Mouse (Mus musculus): ENCODE results near the gene Eya4. TPM values are rescaled to one million over a fixed set of nuclear protein-coding genes. Genes with fewer than 3 reads are reported as not detected.

Gene Eya4
- polyA plus RNA-seq (2017; shearing (Covaris generic)): under 1 TPM in 1 of 2 experiments, not detected in 1; 0.16 TPM

DNA sequence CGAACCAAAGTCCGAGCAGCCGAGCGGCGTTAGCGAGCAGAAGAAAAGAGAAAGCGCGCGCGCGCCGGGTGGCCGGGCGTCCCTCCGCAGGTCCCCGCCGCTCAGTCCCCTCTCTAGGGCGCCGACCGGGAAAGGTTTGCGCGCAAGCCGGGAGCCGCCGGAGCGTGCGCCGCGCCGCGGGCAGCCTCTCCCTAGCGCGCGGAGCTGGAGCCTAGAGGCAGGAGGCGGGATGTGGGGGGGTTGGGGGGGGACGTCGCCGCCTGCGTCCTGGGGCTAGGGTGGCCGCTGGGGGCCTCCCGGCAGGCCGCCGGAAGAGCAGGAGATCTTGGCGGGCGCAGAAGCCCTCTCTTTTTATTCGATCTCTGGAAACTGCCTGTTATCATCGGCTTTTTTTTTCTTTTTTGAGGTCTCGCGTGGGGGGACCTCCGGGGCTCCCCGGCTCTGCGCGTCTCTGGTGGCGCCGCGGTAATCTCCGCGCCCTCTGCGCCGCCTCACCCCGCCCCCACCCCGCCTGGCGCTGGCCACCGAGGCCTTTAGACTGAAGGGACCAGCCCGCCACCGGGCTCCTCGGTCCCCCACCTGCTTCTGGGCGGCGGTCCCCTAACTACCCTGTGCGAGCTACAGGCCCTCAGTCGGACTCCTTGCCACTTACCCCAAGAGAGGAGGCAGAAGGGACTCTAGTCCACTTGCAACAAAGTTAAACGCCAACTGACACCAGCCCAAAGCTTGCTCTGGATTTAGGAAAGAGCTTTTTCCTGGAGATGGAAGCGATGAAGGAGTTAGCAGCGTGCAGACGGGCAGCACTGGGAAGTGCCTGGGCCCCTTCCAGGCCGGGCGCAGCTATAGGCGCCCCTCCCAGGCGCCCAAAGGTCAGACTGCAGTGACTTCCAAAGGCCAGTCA is at the start of gene Eya4:
TSS of gene Eya4 (minus strand) at position 776 of the 901 bp plus-strand sequence.
- ATAC-seq: no peak

DNA sequence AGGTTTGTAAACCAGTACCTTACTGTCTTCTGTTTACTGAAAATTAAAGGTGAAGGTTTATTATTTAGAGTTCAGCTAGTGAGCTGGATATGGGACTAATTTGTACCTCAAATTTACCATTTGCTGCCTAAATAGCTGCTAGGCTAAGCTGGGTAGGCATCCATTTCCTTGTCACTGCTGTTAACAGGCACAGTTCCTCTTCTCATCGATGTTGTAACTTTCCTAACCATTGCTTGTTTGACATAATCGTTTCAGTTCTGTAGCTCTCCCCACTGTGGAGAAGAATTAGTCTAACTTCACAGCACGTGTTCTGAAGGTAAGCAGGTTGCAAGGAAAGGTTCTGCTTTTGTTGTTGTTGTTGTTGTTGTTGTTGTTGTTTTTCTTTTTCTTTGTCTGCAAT is 44.8 kb upstream of the Eya4 start:
- no peak for ATAC-seq

DNA sequence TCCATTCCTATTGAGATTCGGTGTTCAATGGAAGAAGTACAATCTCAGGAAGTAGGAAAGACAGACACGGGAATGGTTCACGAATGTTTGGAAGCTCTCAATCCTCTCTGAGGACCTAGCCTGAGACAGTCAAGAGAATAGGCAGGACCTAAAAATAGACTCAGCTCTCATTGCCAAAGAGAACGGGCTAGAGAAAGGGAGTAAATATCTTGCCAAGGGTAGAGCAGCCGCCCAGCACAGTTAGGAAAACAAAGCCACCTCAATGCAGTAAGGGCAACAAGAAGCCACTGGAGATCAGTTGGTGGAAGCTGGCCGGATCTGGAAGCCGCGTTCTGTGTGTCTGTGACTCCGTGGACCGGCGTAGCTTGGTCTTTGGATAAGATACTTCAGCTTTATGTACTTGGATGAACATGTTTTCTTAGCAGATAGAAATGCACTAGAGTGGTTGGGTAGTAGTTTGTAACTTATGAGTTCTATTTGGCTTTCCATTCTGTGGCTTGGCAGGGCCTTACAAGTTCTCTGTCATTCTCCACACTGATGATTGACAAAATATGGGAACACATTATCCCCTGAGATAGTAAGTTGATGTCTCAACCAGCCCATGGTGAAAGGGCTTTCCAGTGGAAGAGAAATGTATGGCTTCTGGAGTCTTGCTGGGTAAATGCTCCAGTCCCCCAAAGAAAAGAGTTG is 44.1 kb upstream of the Eya4 start:
- ATAC-seq: no peak

DNA sequence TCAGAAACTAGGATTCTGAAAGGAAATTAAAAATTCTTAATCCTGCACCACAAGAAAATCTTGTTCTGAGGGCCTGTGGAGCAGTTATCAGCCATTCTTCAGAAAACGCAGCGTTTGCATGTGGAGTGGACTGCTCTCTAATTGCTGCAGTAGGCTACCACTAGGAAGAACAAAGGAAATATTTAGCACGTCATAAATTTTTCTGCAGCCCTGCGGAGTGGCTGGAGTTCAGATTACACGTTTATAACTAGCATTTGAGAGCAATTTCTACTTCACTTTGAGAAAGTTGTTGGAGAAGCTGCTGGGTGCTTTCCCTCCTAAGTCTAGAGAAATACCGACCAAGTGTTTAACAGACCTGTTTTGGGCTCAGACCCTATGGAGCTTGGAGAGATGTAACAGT is 43.6 kb upstream of the Eya4 start:
- ATAC-seq: no peak

DNA sequence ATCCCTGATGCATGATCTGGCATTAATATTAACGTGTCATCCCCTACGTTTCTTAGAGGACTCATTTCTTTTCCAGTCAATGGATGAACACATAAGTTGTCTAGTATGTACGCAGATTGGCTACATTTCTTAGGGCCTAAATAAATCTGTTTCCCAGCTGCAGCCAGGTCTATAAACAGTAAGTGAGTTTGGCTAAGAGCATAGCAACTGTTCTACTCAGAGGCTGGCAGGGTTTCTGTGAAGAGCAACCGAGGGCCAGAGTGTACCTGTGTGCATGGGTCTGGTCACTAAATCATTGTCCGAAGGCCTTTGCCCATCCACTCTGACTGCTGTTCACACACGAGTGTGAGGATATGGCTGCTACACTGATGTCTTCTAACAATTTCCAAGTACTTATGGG is 13.3 kb upstream of the Eya4 start:
- ATAC-seq: no peak

DNA sequence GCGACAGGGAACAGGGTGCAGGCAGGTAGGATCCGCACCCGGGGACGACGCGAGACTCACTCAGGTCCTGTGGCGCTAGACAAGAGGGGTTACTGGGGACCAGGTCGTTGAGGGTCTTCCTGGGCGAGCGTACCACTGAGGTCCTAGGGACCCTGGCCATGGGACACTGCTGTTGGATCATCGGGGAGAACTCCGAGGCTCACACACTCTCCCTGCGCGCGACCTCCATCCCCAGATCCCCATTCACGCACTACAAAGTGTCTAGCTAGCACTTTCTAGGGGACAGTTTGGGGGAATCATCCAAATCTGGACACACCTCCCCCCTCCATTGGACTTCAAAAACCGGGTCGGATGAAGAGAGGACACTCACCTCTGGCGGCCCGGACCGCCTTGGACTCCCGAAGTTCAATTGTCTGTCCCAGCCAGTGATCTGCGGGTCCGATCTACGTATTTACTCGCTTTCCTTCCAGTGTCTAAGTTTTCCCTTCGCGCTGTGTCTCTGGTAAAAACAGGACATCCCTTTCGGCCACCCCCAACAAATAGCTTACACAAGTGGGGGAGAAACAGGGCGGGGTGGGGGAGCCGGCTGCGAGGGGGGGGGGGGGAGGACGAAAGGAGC is 1.1 kb downstream of the Eya4 start:
- no peak for ATAC-seq

DNA sequence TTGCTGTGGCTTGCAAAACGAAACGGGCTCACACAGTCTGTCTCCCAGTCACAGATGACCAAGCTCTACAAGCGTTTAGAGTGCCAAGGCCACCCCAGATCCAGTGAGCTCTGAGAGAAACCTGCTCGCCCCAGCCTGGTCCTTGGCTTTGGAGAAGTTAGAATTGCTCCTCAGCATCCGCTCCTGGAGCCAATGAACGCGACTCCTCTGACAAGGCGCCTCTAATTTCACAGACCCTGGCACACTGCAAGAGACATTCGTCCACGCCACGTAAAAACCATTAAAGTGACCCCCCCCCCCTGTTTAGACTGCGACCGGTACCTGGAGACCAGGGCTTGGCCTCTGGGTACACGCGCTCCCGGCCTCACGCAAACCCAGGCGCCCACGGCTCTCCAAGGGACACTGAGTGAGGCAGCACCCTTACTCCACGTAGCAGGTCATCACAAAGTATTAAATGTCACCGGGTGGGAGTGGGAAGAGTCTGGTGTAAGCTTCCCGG is 1.6 kb downstream of the Eya4 start:
- ATAC-seq: no peak

DNA sequence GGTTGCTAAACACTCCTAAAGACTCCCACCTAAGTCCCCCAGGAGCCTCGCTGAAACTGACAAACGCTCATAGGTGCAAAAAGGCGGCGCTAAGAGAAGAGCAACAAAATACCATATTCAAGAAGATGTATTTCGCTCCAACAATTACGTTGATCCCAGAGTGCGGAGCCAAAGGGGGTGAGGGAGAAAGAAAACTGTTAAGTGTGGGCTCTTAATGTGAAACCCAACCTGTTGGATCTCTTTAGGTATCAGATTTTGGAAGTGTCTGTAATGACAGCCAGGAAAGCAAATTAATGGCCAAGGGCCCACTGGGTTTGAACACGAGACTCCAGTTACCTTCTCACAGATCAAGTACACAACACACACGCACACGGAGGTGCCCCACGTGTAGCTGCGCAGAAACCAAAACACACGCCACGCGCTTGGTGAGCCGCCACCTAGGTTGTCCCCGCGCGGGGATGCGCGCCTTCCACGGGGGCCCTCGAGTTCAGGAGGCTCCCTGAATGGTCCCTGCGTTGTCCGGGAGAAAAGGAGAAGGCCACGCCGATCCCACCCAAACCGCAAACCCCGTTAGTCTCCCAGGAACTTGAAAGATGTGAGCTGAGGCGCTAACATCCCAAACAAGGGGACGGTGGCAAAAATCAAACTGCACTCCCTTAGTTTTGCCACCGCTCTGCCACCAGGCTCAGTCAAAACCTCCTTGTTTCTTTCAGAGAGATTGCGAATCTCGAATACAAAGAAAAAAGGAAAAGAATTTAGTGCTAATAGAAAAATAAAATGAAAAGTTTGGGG is 2.3 kb downstream of the Eya4 start:
- no peak for ATAC-seq

DNA sequence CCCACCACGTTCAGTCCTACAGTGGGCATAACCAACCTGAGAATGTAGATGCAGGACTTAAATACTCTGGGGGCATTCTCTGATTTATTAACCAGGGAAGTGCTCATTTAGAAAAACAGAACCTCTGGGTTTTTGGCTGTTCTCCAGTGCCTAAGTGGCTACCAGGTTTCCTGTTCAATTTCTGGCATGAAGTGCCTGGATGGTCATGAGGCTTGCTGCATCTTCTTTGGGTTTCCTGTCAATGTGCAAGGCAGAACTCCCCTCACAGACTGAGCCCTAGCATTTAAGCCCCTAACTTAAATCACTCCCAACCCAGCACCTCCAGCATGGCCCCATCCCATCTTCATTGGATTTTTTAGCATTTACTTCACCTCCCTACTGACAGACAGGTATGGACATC is 13.3 kb downstream of the Eya4 start:
- ATAC-seq: no peak

DNA sequence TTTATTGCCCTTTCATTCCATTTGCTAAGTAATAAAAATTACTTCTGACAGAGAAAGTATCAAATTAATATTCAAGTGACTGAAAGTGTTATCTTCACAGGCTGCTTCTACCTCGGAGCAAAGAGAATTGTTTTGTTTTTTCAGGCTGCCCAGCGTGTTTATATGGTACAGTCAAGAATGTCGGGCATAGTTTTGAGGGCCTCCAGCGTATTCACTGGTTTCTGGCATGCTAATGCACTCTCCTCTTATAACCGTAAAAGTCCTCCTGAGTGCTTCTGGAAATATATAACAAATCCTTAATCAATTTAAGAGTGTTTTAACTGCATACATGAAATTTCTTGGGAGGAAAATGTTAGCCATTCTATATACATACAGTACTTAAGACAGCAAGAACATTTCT is 17.8 kb downstream of the Eya4 start:
- ATAC-seq: no peak

DNA sequence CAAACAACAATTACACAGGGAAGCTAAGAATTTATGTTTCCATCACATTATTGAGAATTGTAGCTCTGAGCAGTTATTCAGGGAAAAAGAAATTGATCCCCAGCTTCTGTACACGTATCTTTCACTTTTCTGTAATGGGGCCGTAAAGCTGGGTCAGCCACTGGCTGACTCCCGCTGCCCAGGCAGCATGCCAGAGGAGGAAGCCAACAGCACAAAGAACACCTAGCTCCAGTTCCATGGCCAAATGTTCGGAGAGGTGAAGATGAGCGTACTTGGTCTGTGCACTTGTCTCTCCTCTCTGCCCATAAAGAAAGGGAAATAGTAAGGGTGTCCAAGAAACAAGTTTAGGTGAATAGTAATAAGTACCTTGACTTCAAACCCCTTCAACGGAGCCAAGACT is 22.9 kb downstream of the Eya4 start:
- no peak for ATAC-seq

DNA sequence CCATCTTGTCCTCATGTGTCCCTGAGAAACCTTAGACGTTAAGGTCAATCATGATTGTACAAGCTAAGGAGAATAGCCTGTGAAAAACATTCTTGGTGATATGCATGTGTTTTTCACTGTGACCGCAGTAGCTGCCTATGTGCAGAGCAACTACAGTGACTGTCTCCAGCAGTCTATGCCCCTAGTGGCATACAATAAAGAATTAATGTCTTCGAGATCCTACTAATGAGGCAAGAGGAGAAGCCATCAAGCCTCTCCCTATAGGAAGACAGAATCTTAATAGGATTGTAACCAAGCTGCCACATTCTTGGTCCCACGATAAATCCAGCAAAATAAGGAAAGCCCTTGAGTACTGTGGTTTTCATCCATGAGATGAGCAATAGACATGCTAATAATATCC is 28.3 kb downstream of the Eya4 start:
- no peak for ATAC-seq

DNA sequence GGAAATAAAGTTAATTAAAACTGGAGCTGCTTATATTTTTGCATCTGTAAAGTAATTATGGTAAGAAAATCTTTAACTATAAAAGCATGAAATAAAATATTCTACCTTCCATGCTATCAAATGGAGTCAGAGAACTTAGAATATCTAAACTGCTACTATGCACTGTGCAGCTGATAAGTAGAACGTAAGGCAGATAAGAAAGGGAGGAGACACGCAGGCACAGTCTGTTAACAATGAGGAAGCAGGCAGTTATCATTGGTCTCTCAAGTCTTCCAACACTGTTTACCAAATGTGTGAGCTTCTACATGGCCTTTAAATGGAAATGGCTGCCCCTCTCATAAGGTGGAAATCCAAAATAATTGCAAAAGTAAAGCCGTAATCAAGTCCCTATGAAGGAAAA is 55.0 kb downstream of the Eya4 start:
- ATAC-seq: no peak

DNA sequence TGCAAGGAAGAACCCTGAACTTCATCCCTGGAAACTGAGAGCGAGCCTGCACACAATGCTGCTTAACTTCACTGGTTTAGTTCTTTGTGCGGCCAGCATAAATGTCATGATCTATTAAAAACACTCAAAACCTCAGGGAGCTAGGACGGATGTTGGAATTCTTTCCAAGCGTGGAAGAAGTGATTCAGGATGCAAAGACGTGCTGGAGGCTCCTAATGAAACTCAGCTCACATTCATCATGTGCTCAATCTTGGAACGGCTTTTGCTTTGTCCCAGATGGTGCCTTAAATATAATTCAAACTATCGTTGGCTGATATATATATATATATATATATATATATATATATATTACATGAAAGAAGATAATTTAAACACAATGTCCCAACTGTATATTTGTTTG is 58.1 kb downstream of the Eya4 start:
- no peak for ATAC-seq

DNA sequence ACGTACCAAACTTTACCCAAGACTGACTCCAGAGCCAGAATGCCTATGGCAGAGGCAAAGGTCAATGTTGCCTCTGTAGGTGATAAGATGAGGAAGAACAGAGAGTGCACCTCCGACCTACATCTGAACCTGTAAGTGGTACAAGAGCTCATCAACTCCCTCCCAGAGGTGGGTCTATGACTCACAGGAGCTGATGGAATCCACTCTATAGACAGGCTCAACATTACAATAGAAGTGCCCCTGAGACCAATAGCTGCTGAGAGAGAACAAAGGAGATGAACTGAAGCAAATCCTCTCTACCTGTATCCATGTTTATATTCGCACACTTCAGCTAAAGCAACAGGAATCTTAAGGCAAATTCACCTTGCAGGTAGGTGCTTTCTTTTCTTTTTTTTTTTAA is 73.2 kb downstream of the Eya4 start:
- ATAC-seq: no peak

DNA sequence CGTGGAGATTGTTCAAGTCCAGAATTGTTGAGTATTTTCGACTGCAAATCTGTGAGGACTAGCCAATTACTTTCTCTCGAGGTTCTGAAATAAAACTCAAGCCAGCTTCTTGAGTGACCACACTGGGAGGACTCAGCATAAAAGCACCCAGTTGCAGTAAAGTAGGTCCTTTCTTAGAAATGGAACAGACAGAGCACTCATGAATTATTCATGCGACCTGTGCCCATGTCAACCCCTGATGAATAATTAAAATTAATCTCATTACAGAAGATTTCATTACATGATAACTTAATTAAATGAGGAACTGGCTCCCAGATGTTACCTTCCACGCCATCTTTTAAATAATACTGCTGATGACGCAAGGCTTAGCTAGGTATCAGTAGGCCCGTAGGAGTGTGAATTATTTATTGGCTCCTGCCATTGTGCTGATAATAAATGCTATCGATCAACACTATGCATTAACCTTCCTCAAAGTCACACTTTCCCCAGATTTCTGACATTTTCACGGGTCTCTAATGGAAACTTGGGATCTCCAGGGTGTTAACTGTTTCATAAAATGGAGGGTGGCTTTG is 79.5 kb downstream of the Eya4 start:
- ATAC-seq: no peak

DNA sequence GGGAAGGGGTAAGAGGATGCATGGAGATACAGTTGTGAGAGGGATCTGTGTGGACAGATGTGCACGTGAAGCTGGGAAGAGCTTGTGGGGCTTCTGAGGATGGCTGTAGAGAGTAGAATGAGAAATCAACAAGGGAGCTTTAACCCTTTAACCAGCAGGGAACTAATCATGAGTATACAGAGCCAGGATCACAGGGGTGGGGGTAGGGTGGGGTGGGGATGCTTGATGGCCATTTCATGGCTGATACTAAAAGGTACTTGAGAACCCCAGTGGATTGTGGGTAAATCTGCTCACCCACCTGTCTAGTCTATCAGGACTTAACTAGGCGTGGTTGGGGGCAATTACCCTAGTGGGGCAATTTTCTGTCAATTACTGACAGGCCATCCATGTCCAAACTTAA is 80.1 kb downstream of the Eya4 start:
- ATAC-seq: no peak

DNA sequence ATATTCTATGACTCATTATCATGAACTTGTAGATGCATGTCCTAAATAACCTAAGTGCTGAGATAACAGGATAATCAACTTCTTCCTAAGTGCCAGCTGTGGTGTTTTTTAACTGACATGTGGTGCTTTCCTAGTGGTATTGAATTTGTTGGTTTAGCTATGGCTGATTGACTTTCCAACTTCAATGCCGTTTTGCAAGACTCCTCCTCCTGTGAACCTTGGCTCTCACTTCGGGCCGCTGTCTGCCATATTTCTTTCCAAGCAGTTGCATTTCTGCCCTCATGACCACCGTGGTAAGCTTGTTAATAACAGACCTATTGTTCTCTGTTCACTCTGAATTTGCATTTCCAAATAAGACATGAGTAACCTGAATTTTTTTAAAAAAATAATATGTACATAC is 98.4 kb downstream of the Eya4 start:
- no peak for ATAC-seq

DNA sequence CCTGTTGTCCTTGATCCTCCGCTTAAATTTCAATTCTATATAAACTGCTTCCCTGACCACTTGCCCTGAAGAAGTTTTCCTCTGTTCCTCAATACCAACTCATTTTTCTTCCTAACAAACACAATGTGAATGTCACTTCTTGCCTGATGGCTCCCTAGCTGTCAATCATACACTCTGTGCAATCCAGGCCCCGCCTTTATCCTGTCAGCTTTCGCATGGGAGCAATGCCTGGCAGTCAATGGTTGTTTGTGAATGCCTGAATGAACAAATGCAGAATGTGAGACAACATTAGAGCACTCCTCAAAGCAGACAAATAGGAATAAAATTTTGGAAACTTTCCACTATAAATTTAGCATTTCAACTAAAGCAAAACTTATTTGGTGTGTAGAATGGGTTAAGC is 104.1 kb downstream of the Eya4 start:
- ATAC-seq: no peak

DNA sequence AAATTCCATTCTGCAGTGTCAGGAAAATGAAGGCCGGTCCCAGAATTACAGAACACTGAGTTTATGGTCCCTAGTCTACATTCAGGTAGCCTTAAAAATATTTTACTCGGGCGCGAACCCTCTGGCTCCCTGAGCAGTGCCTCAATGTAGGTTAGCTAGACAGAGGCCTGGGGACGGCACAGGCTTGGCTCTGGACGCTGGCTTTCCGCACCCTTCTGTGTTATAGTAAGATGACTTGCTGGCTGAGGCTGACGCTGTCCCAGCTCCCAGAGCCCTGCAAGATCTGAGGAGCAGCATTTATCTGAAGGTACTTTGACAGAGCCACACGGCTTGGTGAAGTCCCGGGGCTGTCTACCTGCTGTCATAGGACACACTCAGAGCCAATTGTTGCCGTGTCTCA is 113.7 kb downstream of the Eya4 start:
- ATAC-seq: no peak

DNA sequence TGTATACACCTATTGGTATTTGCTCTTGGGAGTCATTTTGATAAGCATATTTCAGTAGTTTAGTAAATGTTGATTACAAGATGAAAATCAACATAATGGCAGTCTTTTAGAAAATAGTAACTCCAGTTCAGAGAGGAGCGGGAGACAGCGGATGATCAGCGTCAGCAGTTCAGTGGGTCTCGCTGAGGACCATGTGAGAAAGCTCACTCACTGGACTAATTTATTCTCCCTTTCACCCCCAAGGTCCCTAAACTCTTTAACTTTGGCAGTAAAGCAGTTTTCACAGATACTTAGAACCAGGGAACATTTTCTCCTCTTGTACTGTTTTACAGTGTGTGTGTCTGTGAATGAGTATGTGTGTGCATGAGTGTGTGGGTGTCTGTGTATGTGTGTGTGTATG is 115.2 kb downstream of the Eya4 start:
- no peak for ATAC-seq

DNA sequence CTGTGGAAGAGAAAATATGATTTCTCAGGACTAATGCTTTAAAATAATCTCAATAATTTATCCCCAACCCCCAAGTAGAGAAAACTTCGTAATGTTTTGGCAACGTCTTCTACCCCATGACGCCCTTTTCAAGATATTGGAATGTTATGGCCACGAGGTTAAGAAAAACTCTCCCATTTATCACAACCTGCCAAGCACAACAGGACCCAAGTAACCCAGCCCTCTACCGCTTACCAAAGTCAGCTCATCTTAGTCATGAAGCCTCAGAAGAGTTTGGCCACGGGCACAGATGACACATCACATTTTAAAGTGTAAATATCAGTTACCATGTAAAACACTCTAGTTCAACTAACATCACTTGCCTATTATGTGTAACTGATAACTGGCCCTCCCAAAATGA is 117.2 kb downstream of the Eya4 start:
- no peak for ATAC-seq
